Mouse (Mus musculus) monocyte, adult 5-6 weeks (primary cell): Measurements from ENCODE around the gene Mkrn1. TPM values are rescaled to one million over a fixed set of nuclear protein-coding genes. Genes with fewer than 3 reads are reported as not detected.
"Not testable (repeated sequence)": the region's sequence is repeated elsewhere in the genome, so short reads cannot be mapped to it uniquely, and the experiment has no call there.

Source experiments
- ATAC-seq: fragments of 153-309, 156-312 bp; replicated peaks from 2 replicates; pipeline ENCODE4 v1.8.0; 2017; ENCODE audit warnings: mild to moderate bottlenecking; ENCODE audit not compliant: low TSS enrichment, insufficient number of reproducible peaks, severe bottlenecking, poor library complexity, low FRiP score
- total RNA-seq: library from RNA; stranded (forward); fragments of 200-1000, 200-491, 200-594 nt; gene quantifications from 3 replicates; pipeline ENCODE4 v1.2.3, GENCODE M21; 2017

Mkrn1 gene
- total RNA-seq, 1 experiment from 2014 or later = 297 TPM

DNA sequence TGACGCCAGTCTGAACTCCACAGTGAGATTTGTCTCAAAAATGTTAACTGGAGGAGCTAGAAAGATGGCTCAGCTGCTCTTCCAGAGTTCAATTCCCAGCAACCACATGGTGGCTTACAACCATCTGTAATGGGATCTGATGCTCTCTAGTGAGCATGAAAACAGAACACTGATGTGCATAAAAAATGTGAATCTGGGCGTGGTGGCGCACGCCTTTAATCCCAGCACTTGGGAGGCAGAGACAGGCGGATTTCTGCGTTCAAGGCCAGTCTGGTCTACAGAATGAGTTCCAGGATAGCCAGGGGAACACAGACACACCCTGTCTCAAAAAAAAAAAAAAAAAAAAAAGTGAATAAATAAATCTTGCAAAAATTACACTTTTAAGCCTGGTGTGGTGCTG lies 23.2 kb downstream of the Mkrn1 start:
- no peak for ATAC-seq

GRCm38 (mm10) chr6:39395916-39396315 lies 24.3 kb downstream of the Mkrn1 start:
- ATAC-seq = no peak

DNA sequence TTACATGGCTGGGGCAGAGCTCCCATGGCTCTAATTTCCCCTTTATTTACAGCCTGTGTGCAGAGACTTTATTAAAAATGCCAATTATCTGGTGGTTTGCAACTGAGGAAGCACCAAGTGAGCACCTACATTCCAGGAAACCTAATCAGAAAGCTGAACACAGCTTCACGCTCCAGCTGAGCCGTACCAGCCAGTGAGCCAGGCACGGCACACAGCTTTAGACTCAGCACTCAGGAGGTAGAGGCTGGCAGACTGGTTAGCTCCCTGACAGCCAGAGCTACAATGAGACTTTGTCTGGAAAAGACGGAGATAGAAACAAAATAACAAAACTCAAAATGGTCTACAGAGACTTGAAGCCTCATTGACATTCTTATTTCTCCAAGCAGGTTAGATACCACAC lies 24.8 kb downstream of the Mkrn1 start:
- no peak for ATAC-seq

DNA sequence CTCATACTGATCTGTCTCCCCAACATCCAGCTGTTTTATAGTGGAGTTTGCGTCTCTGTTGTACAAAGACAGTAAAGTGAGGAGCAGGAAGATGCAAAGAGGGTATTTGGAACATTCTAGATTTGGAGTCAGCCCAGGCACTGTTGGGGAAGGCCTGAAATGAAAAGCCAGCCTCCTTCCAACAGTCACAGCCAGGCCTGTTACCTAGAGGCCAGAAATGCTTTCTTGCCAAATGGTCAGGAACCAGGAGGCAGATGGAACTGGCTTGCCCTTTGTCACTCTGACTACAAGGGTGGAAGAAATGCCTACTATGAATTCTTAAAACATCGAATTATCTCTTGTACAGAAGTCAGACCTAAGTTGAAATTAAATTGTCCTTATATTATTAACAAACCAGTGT lies 30.3 kb downstream of the Mkrn1 start:
- ATAC-seq = no peak

- 0 out of 2 replicates have a peak, but pooled peaks have one; percentile 7 for ATAC-seq
These were observed 39.0 kb downstream of the Mkrn1 start, which contains the start of gene Rab19 for GRCm38 (mm10) chr6:39381125-39381880. Gene Rab19 (plus strand): TSS chr6:39381175.

DNA sequence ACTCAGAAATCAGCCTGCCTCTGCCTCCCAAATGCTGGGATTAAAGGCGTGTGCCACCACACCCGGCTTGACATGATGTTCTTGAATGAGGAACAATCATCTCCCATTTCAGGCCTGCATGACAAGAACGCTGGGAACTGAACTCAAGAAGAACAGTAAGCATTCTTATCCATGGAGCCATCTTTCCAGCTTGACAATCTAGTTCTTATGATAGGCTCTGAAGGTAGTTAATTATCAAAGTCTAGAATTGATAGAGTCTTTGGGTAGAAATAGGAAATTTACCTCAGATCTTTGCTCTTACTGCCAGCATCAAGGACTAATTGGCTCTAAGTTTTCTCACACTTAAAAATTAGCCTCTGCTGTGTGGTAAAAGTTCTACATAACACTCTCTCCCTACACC lies 40.0 kb downstream of the Mkrn1 start:
- ATAC-seq = no peak

- ATAC-seq = peak; percentile 75
These were observed 40.5 kb downstream of the Mkrn1 start for GRCm38 (mm10) chr6:39379749-39380148.

- peak; percentile 74 for ATAC-seq
These were observed 41.0 kb downstream of the Mkrn1 start for GRCm38 (mm10) chr6:39379224-39379623.

DNA sequence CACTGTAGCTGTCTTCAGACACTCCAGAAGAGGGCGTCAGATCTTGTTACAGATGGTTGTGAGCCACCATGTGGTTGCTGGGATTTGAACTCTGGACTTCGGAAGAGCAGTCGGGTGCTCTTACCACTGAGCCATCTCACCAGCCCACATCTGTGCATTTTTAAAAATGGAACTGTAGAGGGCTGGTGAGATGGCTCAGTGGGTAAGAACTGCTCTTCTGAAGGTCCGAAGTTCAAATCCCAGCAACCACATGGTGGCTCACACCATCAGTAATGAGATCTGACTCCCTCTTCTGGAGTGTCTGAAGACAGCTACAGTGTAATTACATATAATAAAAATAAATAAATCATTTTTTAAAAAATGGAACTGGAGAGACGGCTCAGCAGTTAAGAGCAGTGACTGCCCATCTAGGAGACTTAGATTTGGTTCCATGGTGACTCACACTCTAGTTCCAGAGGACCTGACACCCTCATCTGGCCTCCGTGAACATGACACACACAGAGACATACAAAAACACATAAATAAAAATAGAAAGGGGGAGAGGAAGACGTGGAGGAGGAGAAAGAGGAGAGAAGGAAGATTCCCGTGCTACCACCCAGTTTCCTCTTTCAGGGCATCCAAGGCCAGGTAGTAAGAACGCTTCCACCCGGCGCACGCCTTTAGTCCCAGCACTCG lies 42.0 kb downstream of the Mkrn1 start:
- ATAC-seq = not testable (repeated sequence)

GRCm38 (mm10) chr6:39377311-39377827 lies 42.9 kb downstream of the Mkrn1 start, which contains the start of gene Slc37a3:
Gene Slc37a3 (minus strand): TSS chr6:39377675.
- peak; percentile 52; the same call in 1 of the 2 replicates for ATAC-seq

- no peak for ATAC-seq
These were observed 43.5 kb downstream of the Mkrn1 start for GRCm38 (mm10) chr6:39376775-39377174.

- no peak for ATAC-seq
These were observed 46.8 kb downstream of the Mkrn1 start for GRCm38 (mm10) chr6:39373301-39373955.

DNA sequence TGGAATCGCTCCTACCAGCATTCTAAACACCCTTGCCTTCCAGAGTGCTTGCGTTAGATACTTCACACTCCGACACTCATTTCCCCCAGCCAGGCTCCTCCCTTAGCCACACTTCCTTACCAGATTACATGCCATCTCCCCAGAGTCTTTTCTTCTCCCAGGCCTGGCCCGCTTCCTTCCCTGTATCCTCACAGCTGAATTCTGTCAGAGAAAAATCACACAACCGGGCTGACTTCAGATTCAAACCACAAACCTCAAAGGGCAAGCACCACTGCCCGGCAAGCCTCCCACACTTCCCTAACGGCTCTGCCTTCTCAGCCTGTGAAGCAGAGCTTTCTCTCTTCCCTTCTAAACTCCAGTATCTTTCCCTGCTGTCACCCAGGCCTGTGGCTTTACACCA lies 47.5 kb downstream of the Mkrn1 start:
- ATAC-seq = peak; percentile 74

DNA sequence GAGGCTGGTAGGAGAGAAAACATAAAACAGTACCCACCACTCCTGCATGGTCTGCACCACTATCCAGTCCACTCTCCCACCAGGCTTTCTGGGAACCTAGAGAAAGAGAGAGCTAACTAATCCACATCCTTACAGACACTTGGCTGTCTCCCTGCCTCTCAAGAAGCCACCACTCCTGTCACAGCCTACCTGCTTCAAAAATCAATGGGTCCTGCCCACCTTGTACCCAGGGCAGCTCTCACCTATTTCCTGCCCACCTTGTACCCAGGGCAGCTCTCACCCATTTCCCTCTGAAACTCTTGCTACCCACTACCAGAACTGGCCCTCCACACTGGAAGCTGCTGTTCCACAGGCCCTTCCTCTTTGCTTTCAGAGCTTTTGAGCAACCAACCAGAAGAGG lies 48.2 kb downstream of the Mkrn1 start:
- no peak for ATAC-seq

GRCm38 (mm10) chr6:39369631-39370030 lies 50.6 kb downstream of the Mkrn1 start:
- no peak for ATAC-seq

DNA sequence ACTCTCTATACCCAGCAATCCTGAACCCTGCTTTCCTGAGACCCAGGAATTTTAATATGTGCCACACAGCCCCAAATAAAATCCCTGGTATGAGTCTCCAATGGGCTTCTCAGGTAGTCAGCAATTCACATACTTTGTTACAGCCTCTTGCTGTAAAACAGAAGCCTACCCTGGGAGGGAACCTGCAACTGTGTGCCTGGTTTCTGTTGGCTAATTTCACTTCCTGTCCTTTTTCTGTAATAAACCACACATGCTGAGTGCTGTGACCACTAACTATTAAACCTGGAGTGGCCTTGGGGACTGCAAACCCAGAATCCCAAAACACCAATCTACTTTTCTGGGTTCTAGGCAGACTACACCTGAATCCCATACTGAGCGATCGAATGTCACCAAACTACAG lies 57.6 kb downstream of the Mkrn1 start:
- ATAC-seq = peak; percentile 29; the same call in 1 of the 2 replicates

DNA sequence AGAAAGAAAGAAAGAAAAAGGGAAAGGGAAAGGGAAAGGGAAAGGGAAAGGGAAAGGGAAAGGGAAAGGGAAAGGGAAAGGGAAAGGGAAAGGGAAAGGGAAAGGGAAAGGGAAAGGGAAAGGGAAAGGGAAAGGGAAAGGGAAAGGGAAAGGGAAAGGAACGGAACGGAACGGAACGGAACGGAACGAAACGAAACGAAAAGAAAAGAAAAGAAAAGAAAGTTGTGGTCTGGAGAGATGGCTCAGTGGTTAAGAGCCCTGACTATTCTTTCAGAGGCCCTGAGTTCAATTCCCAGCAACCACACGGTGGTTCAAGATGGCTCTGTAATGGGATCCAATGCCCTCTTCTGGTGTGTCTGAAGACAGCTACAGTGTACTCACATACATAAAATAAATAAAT lies 61.1 kb downstream of the Mkrn1 start:
- ATAC-seq = not testable (repeated sequence)

- ATAC-seq = no peak
These were observed 71.3 kb downstream of the Mkrn1 start for GRCm38 (mm10) chr6:39348946-39349345.
